Mouse (Mus musculus) heart, embryonic 14.5 days (tissue): ENCODE measurements around the gene Flrt1. TPM values are rescaled to one million over a fixed set of nuclear protein-coding genes. Genes with fewer than 3 reads are reported as not detected.

ENCODE experiments used
- ATAC-seq: fragments of 200-750 bp; cut with Nextera tagmentation; 2 replicates; pipeline ENCODE4 v1.8.0; 2017; ENCODE audit warnings: low read depth, moderate TSS enrichment; ENCODE audit not compliant: insufficient number of reproducible peaks, insufficient read depth, low FRiP score
- H3K27ac ChIP-seq, 2 experiments: fragments of 200-500 bp in 1 of 2; fragments of 300-500 bp in 1 of 2; sonication (generic) in 1 of 2; replicated peaks in 1 of 2; 2 replicates each; pipeline ENCODE4 v1.5.1; 2012 to 2014; ENCODE audit warnings: low read depth in 2 of 2, low read length in 2 of 2, control low read depth in 1 of 2, mild to moderate bottlenecking in 1 of 2, mixed read lengths in 1 of 2; ENCODE audit not compliant: control insufficient read depth in 1 of 2, insufficient read depth in 1 of 2
- H3K27me3 ChIP-seq: fragments of 300-500 bp; sonication (generic); 2 replicates; pipeline ENCODE4 v1.6.1; 2014; ENCODE audit warnings: mild to moderate bottlenecking, low read length, control low read depth; ENCODE audit not compliant: control insufficient read depth, insufficient read depth
- H3K36me3 ChIP-seq: fragments of 300-500 bp; sonication (generic); 2 replicates; pipeline ENCODE4 v1.6.1; 2014; ENCODE audit warnings: mild to moderate bottlenecking, control low read depth, low read length, mixed read lengths; ENCODE audit not compliant: control insufficient read depth, insufficient read depth
- H3K4me1 ChIP-seq, 2 experiments: fragments of 200-500 bp in 1 of 2; fragments of 300-500 bp in 1 of 2; sonication (generic) in 1 of 2; 2 replicates each; pipeline ENCODE4 v1.6.1; 2012 to 2014; ENCODE audit warnings: low read length in 2 of 2, control low read depth in 1 of 2, mixed read lengths in 1 of 2; ENCODE audit not compliant: control insufficient read depth in 2 of 2, insufficient read depth in 2 of 2
- H3K4me2 ChIP-seq: fragments of 300-500 bp; sonication (generic); 2 replicates; pipeline ENCODE4 v1.6.1; 2014; ENCODE audit warnings: mild to moderate bottlenecking, low read length
- H3K4me3 ChIP-seq, 2 experiments: fragments of 200-500 bp in 1 of 2; fragments of 300-500 bp in 1 of 2; sonication (generic) in 1 of 2; 2 replicates each; pipeline ENCODE4 v1.5.1; 2012 to 2014; ENCODE audit warnings: low read length in 2 of 2, mild to moderate bottlenecking in 2 of 2, control low read depth in 1 of 2, low read depth in 1 of 2, moderate library complexity in 1 of 2; ENCODE audit not compliant: control insufficient read depth in 1 of 2, insufficient read depth in 1 of 2
- H3K9ac ChIP-seq: fragments of 300-500 bp; sonication (generic); 2 replicates; pipeline ENCODE4 v1.6.1; 2014; ENCODE audit warnings: mild to moderate bottlenecking, low read length
- H3K9me3 ChIP-seq: fragments of 300-500 bp; sonication (generic); 2 replicates; pipeline ENCODE4 v1.6.1; 2016; ENCODE audit warnings: low read length, control low read depth; ENCODE audit not compliant: control insufficient read depth
- WGBS: fragments of 180-500 bp; shearing (Covaris S2); extraction: QIAGEN DNeasy Blood & Tissue Kit; methylation state at CpG from one replicate; pipeline ENCODE4 v1.1.7; 2014; 5-methylcytosine and 5-hydroxymethylcytosine counted together
- polyA plus RNA-seq: library from polyadenylated mRNA; unstranded; fragments of >200 nt; fragmentation: Nextera tagmentation; extraction: Ambion mirVana; gene quantifications from 2 replicates; pipeline ENCODE4 v1.2.1, GENCODE M21; 2014

The Flrt1 gene
- polyA plus RNA-seq, 1 experiment from 2014 or later: 1.5 TPM

GRCm38 (mm10) chr19:7139321-7139720 is 33.8 kb upstream of the Flrt1 start:
- Histone ChIP-seq H3K9ac (no peak overlapping the region), H3K27ac (no peak overlapping the region), H3K4me3 (no peak overlapping the region), H3K27me3 (peaks cover 8% of the 10 kb centered on the region), H3K9me3 (no peaks in the 10 kb centered on the region), H3K4me1 (peaks cover 66 to 81% of the 10 kb centered on the region in 2 experiments), H3K4me2 (no peak overlapping the region), H3K36me3 (no peaks in the 10 kb centered on the region)
- no peak for ATAC-seq
- WGBS: 64% methylated on average over 4 of the region's 4 CpGs

GRCm38 (mm10) chr19:7138327-7138726 is 32.8 kb upstream of the Flrt1 start:
- Histone ChIP-seq H3K4me1 (peaks cover 61 to 78% of the 10 kb centered on the region in 2 experiments), H3K27ac (no peak overlapping the region), H3K4me2 (no peak overlapping the region), H3K36me3 (no peaks in the 10 kb centered on the region), H3K27me3 (peaks cover 5% of the 10 kb centered on the region; the same call in 1 of the 2 replicates), H3K9me3 (no peaks in the 10 kb centered on the region), H3K9ac (no peak overlapping the region), H3K4me3 (no peak overlapping the region)
- WGBS: 75% methylated on average over 14 of the region's 14 CpGs
- no peak for ATAC-seq

- Histone ChIP-seq H3K27ac (peak overlapping the region; percentile 53 to 86), H3K27me3 (peaks cover 5% of the 10 kb centered on the region; the same call in 1 of the 2 replicates), H3K9me3 (no peaks in the 10 kb centered on the region), H3K4me1 (peaks cover 54 to 64% of the 10 kb centered on the region in 2 experiments), H3K4me3 (no peak overlapping the region), H3K36me3 (no peaks in the 10 kb centered on the region), H3K4me2 (peak overlapping the region; percentile 37; the same call in 1 of the 2 replicates), H3K9ac (peak overlapping the region; percentile 42)
- no peak for ATAC-seq
- WGBS: 30% methylated on average over 14 of the region's 14 CpGs
Measured at GRCm38 (mm10) chr19:7136714-7137498, 31.4 kb upstream of the Flrt1 start.

- Histone ChIP-seq H3K27me3 (peaks cover 5% of the 10 kb centered on the region; the same call in 1 of the 2 replicates), H3K4me1 (peaks cover 47 to 57% of the 10 kb centered on the region in 2 experiments), H3K4me2 (peak overlapping the region; percentile 37), H3K4me3 (no peak overlapping the region), H3K9me3 (no peaks in the 10 kb centered on the region), H3K9ac (peak overlapping the region; percentile 42; the same call in 1 of the 2 replicates), H3K27ac (peak overlapping the region; percentile 53 to 86), H3K36me3 (no peaks in the 10 kb centered on the region)
- WGBS: 15% methylated on average over 9 of the region's 9 CpGs
- peak; percentile 46; the same call in 1 of the 2 replicates for ATAC-seq
Measured at GRCm38 (mm10) chr19:7136016-7136415, 30.5 kb upstream of the Flrt1 start.

GRCm38 (mm10) chr19:7135525-7135924 is 30.0 kb upstream of the Flrt1 start:
- WGBS: 5% methylated on average over 9 of the region's 9 CpGs
- Histone ChIP-seq H3K27ac (peak overlapping the region; percentile 53 to 86), H3K4me1 (peaks cover 47 to 59% of the 10 kb centered on the region in 2 experiments), H3K36me3 (no peaks in the 10 kb centered on the region), H3K4me3 (no peak overlapping the region), H3K9ac (0 out of 2 replicates have a peak overlapping the region, but pooled peaks have one; percentile 42), H3K4me2 (peak overlapping the region; percentile 37), H3K9me3 (no peaks in the 10 kb centered on the region), H3K27me3 (peaks cover 5% of the 10 kb centered on the region; the same call in 1 of the 2 replicates)
- peak; percentile 69 for ATAC-seq

- 21% methylated on average over 17 of the region's 17 CpGs for WGBS
- H3K4me1 ChIP-seq: peaks cover 55 to 65% of the 10 kb centered on the region in 2 experiments
- ATAC-seq: no peak
Measured at GRCm38 (mm10) chr19:7134631-7135091, 29.1 kb upstream of the Flrt1 start.

GRCm38 (mm10) chr19:7133436-7133835 is 27.9 kb upstream of the Flrt1 start:
- Histone ChIP-seq H3K27me3 (peaks cover 5% of the 10 kb centered on the region; the same call in 1 of the 2 replicates), H3K4me1 (peaks cover 63 to 73% of the 10 kb centered on the region in 2 experiments), H3K27ac (no peak overlapping the region), H3K4me2 (no peak overlapping the region), H3K36me3 (no peaks in the 10 kb centered on the region), H3K9me3 (no peaks in the 10 kb centered on the region), H3K4me3 (no peak overlapping the region), H3K9ac (no peak overlapping the region)
- ATAC-seq: no peak
- 90% methylated on average over 9 of the region's 9 CpGs for WGBS

More at GRCm38 (mm10) chr19:7134631-7135091, 29.1 kb upstream of the Flrt1 start:
- H3K27ac ChIP-seq: peak overlapping the region; percentile 47 to 86
- peaks cover 5% of the 10 kb centered on the region; the same call in 1 of the 2 replicates for H3K27me3 ChIP-seq
- H3K9ac ChIP-seq: peak overlapping the region; percentile 54; the same call in 1 of the 2 replicates
- 0 out of 2 replicates have a peak overlapping the region, but pooled peaks have one; percentile 16 for H3K4me2 ChIP-seq
- no peak overlapping the region for H3K4me3 ChIP-seq
- H3K9me3 ChIP-seq: no peaks in the 10 kb centered on the region
- H3K36me3 ChIP-seq: no peaks in the 10 kb centered on the region
